Mouse (Mus musculus): ENCODE data around the gene Elovl7. TPM values are rescaled to one million over a fixed set of nuclear protein-coding genes. Genes with fewer than 3 reads are reported as not detected.

Gene Elovl7
- total RNA-seq, 2 experiments from 2014 or later = 0.44 to 1.1 TPM

DNA sequence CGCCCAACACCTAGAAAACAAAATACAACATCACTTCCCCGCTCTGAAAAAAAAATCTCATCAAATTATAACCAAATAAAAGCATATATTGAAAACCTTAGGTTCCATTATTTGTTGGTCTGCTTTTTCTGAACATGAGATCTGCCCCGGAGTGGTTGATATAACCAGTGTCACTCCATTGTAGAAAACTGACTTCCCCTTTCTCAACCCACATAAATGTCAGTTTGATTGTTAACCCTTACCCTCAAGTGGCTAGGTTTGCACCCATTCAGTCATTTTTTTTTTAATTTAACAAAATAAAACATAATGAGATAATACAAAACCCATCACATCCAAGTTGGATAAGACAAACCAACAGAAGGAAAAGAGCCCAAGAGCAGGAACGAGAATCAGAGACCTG lies 76.1 kb downstream of the Elovl7 start:
- intact Hi-C loops (cut with DNase I; ENCODE audit: low total_unique reads) = no loop called here
- no peak for DNase-seq

DNA sequence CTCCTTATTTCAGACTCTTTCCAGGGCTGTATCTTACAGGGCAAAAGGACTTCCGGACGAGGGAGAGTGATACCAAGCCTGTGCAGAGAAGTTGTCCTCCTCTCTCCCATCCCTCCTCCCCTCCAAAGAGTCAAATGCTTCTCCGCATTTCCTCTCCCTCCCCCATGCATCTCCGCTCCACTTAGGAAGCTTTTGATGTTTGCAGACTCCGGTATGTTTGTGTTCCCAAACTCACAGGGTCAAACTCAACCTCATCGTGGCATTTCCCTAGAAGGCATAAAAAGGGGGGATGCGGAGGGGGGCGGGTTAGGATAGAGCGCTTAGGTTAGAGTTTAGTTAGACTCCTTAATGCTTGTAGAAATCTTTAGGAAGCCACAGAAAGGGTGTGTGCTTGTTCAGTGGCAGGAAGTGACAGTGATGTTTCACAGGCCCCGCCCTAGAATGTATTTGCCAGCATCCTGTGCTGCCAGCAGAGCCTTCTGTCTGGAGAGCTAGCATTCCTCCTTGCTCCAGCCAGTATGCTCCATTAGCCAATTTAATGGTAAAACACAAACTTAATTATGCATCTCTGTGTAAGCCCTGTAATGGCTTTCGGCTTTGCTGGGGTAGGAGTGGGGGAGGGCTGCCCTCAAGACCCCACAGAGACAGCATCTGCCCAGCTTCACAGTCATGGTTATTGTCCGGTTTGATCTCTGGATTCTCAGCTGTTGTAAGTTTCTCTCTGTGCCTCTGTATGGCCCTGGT lies 83.3 kb downstream of the Elovl7 start:
- intact Hi-C loops (cut with DNase I; ENCODE audit: low total_unique reads) = no loop called here
- DNase-seq = peak; percentile 39

DNA sequence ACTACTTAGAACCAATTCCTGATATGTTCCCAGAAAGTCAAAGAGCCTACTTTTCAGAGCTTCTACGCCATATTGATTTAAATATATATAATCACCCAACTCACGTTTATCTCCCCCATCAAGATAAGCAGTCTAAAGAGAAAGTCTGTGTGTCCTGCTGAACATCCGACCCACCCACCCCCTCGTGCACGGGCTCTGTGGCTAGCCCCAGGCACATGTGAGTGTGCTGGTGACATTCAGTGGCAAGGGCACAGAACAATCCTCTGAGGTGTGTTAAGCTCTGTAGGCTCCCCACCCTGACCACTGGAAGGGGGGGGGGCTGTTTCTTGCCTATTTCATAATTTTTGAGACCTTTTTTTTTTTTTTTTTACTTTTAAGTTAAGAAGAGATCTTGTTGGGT lies 84.0 kb downstream of the Elovl7 start:
- no peak for DNase-seq
- intact Hi-C loops (cut with DNase I; ENCODE audit: low total_unique reads) = no loop called here

DNA sequence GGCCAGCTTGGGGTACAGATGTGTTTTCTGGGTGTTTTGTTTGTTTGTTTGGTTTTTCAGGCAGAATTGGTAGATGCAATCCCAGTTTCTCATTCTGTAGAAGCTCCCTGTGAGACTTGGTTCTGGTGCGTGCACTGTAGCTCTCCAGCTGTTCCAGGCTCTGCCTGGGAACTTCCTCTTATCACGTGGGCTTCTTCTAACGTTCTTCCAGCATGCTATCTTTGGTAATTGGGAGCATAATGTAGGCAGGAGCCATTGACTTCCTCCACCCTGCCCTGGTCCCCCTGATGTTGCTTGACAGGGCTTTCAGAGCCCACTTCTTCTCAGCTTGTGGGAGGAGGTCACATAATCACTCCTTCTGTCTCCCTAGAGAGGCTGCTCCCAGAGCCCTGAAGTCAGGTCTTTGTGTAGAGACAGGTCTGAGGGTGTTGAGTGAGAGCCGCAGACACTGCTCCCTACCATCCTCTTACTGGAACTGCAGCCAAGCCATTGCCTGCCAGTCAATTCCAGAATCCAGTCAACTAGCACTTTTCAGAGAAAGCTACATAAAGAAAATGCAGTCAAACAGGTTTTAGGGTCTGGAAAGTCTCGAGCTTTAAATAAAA lies 86.2 kb downstream of the Elovl7 start:
- intact Hi-C loops (cut with DNase I; ENCODE audit: low total_unique reads) = no loop called here
- no peak for DNase-seq

DNA sequence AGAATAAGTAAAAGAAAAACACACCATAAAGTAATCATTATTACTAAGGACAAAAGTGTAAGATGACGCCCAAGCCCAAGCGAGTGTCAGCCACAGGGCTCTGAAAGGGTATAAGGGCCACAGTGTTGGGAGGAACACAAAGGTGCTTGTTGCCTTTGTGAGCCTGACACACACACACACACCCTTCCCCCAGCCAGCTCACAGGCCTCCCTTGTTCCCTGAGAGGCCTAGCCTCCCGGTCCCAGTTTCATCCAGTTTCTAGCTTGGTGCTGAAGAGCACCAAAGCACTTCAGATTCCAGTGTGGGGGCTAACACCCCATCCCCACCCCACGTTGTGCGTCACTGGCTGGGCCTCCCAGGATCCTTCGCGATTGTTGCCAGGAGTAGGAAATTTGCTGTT lies 87.2 kb downstream of the Elovl7 start:
- DNase-seq = no peak
- intact Hi-C loops (cut with DNase I; ENCODE audit: low total_unique reads) = no loop called here

DNA sequence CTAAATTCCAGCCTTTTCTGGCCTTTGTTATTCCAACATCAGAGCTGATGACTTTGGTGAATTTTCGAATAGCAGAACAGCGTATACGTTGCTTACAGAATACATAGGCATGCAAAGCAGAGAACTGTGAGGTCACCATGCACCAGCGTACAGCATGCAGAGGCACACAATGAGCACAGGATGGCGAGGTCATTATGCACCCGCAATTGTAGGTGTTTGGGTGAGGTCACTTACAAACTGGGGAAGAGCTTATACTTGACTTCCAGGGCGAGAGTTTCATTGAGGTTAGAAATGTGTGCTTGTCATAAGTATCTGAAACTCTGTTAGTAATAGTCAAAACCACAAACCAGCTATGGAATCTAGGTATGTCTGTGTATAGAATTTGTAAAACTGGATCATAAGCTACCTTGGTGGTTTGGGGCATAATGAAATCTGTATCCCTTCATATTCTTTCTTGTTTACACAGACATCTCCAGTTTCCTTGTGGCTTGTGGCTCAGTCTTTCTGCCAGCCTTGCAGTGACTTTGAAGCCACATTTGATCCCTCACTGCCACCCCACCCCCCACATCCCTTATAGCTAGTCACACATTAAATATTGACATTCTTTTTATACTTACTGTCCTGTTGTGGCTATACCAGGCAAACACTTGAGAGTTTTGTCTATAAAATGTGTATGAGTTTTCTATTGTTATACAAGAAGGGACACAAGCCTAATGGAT lies 88.9 kb downstream of the Elovl7 start:
- no peak for DNase-seq
- intact Hi-C loops (cut with DNase I; ENCODE audit: low total_unique reads) = no loop called here

DNA sequence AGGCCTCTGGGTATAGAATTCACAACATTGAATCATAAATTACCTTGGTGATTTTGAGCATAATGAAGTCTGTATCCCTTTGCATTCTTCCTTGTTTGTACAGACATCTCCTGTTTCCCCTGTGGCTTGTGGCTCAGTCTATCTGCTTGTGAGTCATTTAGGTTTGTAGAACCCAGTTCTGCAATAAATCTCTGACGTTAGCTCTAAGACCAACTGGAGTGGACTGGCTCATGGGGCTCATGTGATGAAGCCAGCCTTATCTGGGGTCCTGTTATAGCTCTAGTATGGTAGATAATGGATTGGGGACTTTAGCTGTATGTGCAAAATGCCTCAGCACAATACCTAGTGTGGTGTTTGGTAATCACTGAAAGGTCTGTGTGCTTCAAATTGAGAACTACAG lies 89.6 kb downstream of the Elovl7 start:
- no peak for DNase-seq
- intact Hi-C loops (cut with DNase I; ENCODE audit: low total_unique reads) = no loop called here

DNA sequence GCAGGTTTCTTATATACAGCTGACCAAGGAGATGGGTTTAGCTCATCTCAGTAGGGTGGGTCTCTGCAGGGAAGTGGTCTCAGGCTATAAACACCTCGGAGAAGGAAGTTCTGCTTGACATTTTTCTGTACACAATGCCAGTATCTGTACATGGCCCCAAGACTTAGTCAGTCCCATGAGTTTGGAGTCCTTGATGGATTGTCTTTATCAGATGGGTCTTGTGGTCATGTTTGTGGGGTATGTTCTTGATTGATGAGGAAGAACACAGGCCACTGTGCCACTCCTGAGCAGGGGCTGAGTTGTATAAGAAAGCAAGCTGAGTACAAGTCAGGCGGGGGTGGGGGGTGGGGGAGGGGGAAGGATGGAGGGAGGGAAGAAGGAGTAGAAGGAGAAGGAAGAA lies 90.5 kb downstream of the Elovl7 start:
- intact Hi-C loops (cut with DNase I; ENCODE audit: low total_unique reads) = no loop called here
- no peak for DNase-seq

DNA sequence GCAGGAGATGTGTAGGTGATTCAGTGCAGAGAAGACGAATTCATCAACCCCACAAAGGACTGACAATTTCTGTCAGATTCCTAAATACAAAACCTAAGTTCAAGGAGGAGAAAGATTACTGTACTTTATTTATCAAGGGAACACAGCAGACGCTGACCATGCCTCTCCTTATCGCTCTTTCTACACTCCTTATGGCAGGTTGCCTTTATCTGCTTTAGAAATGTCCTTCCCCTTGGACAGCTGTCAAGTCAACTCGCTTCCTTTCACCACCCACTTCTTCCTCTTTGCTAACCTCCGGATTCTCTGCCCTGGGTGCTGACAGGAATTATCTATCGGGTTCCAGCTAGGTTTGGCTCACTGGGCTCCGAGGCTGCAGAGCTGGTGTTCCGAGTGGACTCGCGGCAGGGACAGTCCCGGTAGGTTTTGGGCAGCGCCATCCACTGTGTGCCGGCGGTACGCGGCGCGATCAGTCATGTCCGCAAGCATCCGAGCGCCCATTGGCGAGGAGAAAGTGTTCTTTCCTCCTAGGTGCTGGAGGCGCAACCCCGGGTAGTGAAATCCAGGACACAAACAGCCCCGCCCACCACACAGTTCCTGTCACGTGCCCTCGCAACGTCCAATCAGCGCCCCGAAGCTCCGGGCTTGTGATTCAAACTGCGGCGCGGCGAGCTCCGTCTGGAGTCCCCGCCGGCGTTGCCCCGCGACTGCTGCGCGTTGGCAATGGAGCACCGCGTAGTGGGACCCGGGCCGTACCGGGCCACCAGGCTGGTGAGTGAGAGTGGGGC lies 101.7 kb downstream of the Elovl7 start, which contains the start of gene Depdc1b:
TSS of gene Depdc1b (plus strand) at position 631 of the 785 bp plus-strand sequence.
- peak; percentile 94 for DNase-seq
- intact Hi-C loops (cut with DNase I; ENCODE audit: low total_unique reads) = loop anchor here (10.0 kb wide), 1 partner anchor 101 kb away; the partner anchor contains the start of gene Elovl7

DNA sequence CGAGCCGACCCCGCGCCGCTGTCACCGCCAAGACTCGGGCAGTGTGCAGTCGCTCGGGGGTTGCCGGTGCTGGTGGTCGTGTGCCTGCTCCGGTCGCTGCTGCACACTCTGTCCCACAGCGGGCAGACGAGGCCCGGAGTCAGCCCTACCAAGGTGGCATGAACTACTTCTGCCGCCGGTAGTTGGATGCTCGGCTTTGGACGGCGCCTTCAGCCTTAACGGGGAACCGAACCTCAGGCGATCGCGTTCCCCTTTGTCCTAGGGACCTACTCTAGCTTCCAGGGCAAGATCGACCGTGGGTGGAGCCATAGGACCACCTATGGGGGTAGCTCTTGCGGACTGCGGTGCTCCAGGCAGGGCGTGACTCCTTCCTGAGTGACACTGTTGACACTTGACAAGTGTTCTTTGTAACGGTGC lies 102.3 kb downstream of the Elovl7 start:
- DNase-seq = no peak

DNA sequence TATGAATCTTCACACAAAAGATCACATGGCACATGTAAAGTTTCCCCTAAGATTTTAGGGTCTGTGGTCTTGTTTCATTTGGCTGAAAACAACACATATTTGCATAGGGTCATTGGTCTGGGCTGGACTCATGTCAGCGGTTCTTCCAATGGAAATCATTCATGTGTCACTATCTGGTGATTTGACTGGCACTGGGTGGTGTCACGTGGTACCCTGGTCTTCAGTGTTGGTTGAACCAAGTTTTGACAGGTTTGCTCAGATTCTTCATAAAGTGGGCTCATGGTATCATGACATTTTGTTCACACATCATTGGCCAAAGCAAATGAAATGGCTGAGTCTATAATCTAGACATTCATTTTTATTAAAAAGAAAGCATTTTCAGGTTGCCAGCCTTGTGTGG lies 103.2 kb downstream of the Elovl7 start:
- intact Hi-C loops (cut with DNase I; ENCODE audit: low total_unique reads) = loop anchor here (10.0 kb wide), 1 partner anchor 103 kb away; the partner anchor contains the start of gene Elovl7
- DNase-seq = no peak

More for the DNA sequence above, 102.3 kb downstream of the Elovl7 start:
- intact Hi-C loops (cut with DNase I; ENCODE audit: low total_unique reads) = loop anchor here (10.0 kb wide), 1 partner anchor 102 kb away; the partner anchor contains the start of gene Elovl7

DNA sequence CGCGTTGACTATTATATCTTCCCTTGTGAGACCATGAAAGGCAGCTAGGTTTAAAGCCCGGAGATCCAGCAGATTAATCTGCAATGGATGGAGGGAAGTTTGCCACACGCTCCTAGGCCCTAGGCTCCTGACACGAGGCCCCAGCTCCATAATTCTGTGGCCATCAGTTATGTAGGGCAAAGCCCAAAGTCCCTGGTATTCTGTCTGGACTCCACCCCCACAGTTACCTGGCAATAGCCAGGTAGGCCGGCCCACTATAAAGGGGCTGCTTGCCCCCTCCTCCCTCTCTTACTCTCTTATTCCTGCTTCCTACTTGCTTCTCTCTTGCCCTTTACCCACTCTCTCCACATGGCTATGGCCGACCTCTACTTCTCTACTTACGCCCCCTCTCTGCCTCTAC lies 104.8 kb downstream of the Elovl7 start:
- intact Hi-C loops (cut with DNase I; ENCODE audit: low total_unique reads) = loop anchor here (10.0 kb wide), 1 partner anchor 104 kb away; the partner anchor contains the start of gene Elovl7
- DNase-seq = no peak

DNA sequence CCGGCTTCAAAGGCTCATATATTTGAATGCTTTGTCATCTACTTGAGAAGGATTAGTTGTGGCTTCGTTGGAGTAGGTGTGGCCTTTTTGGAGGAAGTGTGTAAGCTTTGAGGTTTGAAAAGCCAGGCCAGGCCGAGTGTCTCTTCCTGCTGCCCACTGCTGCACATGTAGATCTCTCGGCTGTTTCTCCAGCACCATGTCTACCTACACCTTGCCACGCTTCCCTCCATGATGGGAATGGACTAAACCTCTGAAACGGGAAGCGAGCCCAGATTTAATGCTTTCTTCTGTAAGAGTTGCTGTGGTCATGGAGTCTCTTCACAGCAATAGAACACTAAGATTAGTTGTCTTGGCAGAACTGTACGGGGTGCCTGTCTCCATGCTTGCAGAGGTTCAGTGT lies 106.0 kb downstream of the Elovl7 start:
- intact Hi-C loops (cut with DNase I; ENCODE audit: low total_unique reads) = no loop called here
- no peak for DNase-seq

DNA sequence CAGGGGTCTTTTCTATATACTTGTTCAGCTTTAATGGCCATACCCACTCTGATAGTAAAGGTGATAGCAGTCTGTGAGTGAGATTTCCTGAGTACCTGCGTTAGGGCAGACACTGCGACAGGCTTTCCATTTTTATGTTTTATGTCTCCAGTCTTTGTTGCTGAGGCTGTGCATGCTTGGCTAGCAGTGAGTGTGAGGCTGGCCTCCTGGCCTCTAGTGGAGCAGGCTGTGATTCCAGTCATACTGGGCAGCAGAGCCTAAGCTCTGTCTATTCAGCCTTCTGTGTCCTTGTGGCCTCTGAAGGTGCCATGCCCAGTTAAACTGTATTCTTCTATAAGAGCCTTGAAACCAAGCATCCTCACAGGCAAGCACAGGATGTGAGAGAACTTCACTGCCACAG lies 108.3 kb downstream of the Elovl7 start:
- intact Hi-C loops (cut with DNase I; ENCODE audit: low total_unique reads) = no loop called here

DNA sequence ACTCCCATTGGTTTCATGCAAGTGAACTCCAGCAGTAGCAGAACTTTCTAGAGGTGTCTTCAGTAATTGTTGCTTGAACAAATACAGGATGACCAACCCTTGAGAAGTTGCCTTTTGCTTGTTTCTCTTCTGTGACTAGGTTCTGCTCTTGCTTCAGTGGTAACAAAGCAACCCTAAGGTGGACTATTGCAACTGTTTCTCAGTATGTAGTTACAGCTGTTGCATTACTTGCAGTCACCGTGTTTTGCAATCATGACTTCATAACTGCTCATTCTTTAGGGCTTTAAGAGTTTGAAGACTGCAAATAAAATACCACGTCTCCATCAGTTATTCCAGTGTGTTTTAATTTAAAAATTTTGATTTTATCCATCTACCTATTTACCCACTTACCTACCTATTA lies 109.1 kb downstream of the Elovl7 start:
- no peak for DNase-seq
- intact Hi-C loops (cut with DNase I; ENCODE audit: low total_unique reads) = no loop called here

More for the DNA sequence above, 108.3 kb downstream of the Elovl7 start:
- no peak for DNase-seq

DNA sequence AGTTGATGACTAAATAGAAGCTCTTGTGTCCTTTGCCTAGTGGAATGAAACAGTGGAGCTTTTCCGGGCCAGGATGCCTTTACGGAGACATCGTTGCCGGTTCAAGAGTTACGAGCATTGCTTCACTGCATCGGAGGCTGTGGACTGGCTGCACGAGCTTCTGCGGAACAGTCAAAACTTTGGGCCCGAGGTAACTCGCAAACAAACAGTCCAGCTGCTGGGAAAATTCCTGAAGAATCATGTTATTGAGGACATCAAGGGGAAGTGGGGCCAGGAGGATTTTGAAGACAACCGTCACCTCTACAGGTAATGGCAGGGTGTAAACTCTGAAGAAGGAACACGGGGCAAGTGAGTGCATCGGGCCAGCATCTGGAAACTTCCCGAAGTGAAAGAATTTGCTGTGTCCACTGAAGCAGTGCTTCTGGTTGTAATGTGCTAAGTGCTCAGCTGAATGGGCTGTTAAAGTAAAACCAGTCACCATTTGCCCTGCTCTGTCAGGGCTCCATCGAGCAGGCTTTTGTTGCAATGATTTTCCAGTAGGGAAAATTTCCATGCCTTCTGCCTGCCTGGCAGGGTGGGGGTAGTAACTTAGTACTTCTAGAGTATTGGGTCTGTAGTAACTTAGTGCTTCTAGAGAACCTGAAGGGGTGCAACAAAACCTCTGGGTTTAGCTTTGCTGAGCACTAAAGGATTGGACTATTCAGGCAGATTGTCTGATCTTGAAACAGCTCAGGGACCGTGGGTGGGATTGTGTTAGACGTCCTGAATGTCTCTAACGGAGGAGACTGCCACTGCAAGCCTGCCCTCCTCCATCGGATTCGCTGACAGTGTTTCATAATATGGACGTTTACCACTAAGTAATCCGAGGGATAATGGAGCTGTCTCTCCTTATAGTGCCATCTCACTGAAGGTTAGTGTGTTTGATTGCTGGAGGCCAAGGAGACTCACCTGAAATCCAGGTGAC lies 109.9 kb downstream of the Elovl7 start:
- intact Hi-C loops (cut with DNase I; ENCODE audit: low total_unique reads) = no loop called here
- DNase-seq = no peak

DNA sequence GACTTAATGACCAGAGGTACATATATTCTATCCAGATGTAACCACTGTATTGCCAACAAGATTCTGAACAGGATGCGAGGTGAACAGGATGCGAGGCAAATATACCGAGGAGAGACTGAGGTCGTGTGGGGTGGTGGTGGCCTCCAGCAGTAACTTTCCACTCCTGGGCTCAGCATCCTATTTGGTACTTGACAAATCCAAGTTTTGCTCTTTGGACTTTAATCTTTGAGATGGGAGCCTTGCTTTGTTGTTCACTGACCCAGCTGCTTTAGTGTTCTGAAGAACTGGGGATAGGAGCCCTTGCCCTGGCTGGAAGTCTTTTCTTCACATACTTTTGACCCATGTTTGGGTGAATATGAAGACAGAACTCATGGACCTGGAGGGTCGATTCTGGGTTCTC lies 111.7 kb downstream of the Elovl7 start:
- no peak for DNase-seq
- intact Hi-C loops (cut with DNase I; ENCODE audit: low total_unique reads) = loop anchor here (5.0 kb wide), 1 partner anchor 134 kb away; no protein-coding TSS in a partner anchor

DNA sequence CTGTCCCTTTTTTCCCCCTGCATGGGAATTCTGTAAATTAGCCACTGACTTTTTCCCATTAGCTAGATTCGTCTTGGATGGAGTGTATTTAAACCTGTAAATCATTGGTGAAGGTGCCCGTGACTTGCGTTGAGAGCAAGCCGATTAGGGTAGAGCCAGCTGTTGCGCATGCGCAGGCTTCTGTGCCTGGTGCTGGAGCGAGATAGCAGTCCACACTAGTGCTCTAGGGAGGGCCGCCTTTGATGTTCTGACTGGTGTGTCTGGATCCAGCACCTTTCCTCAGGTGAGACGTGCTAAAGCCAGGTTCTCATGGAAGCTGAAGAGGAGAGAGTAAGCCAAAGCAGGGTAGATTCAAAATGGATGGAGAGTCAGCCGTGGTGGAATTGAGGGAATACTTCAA lies 112.1 kb downstream of the Elovl7 start:
- intact Hi-C loops (cut with DNase I; ENCODE audit: low total_unique reads) = loop anchor here (5.0 kb wide), 1 partner anchor 134 kb away; no protein-coding TSS in a partner anchor
- no peak for DNase-seq
